Mouse (Mus musculus): Measurements from ENCODE around the gene Prm1.

DNA sequence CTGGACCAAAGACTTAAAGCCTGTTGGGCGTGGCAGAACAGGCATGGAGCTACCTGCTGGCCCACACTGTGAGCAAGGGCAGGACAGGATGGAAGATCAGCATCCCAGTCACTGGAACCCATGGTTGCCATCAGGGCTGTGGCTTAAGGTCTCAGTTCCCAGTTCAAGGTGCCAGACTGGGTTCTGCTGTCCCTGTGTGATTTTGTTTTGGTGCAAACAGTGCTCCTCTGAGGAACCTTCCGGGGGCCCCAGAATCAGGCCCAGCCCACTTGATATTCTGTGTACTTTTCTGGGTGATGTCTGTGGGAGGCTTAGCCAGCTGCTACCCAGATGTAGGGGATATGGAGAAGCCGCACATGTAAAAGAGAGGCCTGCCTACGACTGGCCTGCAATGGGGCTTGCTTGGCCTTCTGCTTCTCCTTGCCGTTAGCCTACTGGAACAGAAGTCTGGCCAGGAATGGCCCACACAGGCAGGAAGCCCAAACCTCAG, 25.0 kb downstream of the Prm1 start:
- TF ChIP-seq USF1 (IDR thresholded peaks at IDR 0.05; ENCODE audit: low read depth) (no peak), POLR2A (IDR thresholded peaks at IDR 0.05; ENCODE audit: insufficient read length, low read depth) (no peak)
